Mouse (Mus musculus): ENCODE data around the gene Rcor3.

Rcor3 gene

DNA sequence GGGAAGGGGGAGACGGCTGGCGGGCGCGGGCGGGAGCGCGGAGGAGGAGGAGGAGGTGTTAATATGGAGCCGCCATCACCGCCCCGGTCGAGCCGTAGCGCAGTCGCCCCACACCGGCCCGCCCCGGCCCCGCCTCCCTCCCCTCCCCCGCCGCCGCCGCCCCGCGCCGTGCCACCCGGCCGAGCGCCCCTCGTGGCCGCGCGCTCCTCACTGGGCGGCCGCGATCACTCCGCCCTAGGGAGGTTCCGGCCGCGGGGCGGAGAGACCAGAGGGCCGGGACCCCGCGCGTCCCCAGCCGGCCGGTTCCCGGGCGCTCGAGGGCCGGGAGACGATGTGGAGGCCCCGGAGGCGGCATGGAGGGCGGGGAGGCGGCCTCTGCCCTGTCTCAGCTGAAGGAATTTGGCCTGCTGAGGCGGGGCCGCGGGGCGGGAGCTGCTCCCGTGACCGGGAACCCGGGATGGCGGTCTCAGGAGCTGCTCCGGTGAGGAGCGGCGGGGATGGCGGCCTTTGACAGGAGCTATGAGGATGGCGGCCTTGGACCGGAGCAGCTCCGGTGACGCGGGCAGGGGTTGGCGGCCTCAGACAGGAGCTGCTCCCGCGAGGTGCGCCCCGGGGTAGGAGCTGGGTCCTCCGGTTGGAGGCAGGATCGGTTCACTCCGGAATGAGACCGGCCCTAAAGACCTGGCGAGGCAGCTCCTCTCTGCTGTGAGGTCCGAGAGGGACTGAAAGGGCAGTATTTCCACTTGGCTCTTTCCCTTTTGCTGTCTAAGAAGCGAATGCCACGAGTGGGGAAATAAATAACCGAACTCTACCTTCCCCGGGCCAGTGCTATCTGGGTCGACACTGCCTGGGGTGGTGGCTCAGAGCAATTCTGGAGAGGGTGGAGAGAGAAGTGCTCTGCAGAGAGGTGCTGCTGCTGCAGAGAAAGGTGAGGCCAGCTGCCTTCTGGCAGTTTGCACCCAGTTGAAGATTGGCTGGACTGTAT is at the start of gene Rcor3:
Gene Rcor3 (minus strand): TSS at position 137 of the 985 bp plus-strand sequence.
- DNase-seq: peak; percentile 91

DNA sequence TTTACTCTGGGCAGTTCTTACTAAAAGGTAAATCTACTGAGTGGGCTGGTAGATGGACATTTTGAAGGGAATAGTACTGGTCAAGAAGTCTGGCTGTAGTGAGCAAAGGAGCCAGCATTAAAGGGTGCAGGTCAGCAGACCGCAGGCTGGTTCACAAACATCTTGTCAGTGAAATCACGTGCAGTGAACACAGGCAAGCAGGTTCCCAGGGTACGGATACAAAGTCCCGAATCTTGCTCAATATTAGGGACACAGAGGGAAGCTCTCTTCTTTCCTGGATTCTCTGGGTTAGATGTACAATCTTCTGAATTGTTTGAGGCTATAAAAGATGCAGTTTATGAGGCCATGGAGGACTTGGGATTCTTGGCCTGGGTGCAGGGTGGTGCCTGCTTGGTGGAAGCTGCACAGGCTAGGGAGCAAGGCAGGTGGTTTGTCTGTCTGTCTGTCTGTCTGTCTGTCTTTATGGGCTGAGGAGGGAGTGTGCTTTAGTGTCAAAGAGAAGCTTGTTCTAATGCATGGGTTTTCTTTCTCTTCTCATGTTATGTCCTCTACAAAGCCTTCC is 43.9 kb upstream of the Rcor3 start:
- DNase-seq: no peak

DNA sequence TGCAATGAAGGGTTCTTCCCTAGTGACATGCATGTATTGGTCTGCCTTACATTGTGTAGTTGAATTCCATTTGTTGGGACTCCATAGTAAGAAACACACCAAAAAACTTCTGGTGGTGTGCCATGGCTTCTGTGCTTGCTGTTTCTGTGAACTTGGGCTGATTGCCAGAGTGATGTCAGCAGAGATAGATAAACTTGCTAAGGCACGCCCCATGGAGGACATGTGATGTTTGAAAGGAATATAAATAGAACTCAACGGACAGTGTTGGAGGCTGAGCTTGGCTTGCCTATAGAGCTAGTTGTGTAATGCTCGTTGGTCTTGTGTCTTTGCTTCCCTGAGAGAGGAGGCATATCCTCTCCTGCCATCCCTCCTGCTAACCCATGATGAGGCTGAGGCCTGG is 42.0 kb upstream of the Rcor3 start:
- DNase-seq: no peak

DNA sequence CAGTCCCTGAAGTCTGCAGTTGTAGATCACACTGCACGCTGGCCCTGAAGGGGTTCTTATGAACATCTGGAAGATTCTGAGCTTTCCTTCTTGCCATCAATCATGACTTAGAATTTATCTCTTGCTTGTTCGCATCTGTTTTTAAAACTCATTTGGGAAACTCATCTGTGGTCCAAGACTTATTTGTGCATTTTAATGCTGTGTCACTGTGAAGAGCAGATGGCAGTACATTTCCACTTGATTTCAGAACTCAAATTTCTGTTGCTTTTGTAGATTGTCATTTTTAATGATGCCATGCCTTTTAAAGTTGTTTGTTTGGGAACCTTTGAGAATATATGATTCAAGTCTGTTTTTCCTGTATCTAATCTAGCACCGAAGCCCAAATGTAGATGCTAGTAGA is 33.6 kb upstream of the Rcor3 start:
- DNase-seq: no peak

DNA sequence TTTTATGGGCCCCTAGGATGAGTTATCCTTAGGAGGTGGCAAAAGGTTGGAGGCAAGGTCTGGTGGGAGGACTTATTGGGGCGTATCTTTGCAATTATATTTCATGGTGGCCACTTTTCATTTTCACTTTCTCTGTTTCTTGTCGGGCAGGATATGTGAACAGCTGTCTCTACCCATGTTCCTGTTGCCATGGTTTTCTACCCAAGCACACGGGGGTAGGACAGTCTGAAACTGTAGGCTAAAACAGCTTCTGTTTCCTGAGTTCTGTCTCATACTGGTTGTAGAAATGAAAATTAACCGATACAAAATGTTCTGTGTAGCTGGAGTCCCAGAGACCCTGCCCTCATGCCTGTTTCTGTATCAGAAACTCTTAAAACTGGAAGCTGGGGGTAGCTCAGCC is 13.3 kb upstream of the Rcor3 start:
- DNase-seq: no peak

DNA sequence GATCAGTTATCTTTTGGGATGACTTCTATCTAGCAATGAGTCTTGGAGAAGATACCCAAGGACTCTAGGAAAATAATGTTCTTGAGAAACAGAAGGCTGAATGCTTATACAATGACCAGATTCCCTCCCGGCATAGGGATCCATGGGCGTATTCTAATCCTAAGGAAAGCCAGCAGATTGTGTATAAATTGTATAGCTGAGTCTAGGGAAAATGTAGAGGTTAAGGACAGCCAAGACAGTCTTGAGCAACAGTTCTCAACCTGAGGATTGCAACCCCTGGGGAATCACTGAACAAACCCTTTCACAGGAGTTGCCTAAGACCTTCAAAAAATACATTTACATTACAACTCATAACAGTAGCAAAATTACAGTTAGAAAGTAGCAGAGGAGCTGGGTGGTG is 2.5 kb upstream of the Rcor3 start:
- DNase-seq: no peak

DNA sequence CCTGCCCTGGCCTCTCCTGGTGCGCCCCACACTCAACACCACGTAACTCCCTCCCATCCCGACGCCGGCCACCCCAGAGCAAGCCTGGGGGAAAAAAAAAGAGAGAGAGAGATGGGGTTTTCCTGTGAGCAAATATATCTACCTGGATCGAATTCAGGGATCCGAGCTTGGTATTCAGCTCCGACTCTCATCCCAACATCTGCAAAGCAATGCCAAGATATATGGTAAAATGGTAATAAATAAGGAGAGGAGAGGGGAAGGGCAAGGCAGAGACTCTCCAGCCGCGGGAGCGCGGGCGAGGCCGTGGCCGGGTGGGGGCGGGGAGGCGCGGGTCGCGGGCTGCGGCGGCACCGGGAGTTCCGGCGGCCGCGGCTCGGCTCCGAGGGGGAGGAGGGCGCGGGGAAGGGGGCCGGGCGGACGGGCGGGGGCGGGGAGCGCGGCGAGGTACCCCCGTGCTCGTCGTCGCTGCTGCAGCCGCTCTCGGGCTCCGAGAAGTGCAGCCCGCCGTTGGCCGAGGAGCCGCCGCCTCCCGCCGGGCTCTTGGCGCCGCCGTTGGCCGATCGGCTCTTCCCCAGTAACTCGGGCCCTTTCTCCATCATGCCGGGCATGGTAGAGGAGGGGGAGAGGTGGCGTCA is 454 bp downstream of the Rcor3 start:
- DNase-seq: no peak

DNA sequence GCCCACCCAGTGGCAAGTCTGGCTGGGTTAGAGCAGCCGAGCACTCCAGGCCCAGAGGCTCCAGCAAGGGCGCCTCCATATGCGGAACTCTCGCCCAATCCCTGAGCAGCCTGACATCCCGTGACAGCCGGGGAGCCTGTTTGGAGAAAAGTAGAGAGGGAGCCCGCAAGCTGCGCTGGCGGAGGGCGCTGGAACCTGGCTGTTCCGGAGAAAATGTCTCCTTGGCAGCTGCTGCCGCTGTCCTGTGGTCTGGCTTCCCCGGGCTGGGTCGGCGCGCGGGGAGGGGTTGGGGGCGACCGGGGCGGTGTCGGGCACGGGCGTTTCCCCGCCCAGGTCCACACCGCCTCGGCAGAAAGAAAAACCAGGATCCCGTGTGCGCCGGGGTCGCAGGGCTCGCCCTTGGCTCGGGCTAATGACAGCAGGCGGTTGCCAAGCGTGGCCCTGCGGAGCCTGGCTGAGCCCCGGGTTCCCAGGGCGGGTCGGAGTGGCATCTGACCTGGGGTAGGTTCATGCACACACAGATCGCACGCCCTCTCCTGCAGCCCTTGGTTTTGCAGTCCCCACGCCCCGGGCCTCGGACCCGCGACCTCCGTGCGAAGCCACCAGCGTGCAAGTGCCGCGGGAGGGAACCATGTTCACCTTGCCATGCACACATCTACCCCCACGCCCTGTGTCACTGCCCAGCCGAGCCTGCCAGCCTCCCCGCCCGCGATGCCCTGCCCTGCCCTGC is 1.1 kb downstream of the Rcor3 start:
- DNase-seq: peak; percentile 88

DNA sequence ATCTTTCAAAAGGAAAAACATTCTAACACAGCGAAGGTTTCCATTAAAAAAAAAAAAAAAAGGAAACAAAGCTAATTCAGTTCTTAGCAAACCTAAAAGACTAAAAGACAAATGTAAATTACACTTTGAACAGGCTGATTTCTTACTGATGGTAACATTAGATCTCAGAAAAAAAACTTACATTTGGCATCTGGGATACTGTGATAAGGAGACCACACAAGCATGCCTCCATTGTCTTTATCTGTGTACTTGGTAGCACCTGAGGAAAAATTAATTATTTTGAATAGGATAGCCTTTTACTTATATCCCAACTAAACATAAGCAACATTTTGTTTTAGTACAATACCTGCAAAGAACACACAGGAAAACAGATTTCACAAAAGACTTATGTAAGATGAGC is 7.7 kb downstream of the Rcor3 start:
- no peak for DNase-seq

DNA sequence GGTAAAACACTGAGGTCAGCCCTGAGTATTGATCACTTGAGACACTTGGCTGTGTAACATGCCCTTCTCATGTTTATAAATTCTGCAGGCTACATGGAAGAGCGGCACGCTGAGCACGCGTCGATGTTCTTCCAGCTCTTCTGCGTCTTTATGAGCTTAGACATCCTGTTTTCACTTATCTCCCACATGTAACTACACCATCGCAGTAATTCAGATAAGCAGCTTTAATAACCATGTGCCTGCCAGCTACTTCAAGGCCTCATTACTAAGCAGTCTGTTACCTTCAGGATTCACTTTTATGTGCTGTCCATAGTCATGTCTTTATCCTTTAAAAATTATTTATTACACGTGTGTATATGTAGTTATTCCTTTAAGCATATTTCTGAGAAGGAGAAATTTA is 9.5 kb downstream of the Rcor3 start:
- DNase-seq: no peak

DNA sequence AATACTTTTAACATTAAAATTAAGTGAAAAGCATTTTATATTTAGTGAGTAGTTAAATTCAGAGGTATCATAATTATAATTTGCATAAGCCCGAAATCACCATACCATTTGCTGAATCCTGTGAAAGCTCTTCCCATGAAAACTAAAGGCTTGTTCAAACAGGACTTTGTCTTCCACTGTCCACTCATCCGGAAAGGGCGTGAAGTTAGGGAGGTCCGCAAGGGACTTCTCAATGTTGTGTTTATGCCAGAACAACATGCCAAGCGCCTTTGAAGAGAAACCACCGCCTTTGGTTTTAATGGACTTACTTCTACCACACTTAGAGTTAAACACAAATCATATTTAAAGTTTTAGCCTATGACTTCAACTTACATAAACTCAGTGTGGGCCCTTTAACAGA is 12.1 kb downstream of the Rcor3 start:
- peak; percentile 70 for DNase-seq

DNA sequence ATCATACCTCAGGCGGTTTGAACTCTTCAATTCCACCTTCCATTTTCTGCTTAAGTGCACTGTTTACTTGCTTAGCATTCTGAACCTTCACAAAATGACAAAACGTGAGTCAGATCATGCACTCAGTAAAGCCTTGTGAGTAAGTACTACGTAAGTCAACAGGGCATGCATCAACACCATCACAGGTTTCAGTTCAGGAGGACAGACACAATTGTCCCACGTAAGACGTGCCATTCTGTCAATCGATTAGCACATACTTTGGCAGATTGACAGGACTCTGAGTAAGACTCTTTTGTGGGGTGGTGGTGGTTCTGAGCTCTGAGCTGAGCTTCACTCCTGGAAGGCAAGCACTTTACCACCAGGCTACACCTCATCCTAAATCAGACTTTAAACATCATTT is 21.6 kb downstream of the Rcor3 start:
- DNase-seq: no peak

DNA sequence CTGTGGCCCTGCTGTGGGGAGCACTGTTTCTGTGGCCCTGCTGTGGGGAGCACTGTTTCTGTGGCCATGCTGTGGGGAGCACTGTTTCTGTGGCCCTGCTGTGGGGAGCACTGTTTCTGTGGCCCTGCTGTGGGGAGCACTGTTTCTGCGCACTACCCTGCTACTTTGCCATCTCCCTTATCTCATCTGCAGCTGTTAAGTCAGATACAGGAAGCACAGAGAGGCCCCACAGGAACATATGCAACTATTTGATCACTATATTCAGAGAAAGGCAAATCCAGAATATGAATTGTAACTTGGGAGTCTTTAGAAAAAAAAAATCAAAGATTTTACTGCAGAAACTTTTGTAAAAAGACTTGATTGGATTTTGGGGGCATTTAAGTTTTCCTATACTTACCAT is 22.5 kb downstream of the Rcor3 start:
- no peak for DNase-seq

DNA sequence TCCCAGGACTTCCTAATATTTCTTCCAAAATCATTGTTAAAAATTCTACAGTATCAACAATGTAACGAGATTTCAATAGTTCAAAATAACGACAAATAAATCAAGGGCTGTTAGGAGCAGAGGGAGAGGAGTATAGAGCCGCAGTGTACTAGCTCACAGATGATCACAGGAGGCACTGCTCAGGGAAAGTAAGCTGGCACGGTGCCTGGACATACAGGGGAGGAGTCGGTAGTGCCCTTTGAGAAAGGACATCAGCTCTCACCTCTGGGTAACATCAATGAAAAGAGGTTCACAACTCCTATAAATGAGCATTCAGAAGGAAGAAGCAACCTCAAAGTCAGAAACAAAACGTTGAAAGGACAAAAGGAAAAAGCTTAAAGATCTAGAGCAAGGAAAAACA is 28.7 kb downstream of the Rcor3 start:
- peak; percentile 52 for DNase-seq

DNA sequence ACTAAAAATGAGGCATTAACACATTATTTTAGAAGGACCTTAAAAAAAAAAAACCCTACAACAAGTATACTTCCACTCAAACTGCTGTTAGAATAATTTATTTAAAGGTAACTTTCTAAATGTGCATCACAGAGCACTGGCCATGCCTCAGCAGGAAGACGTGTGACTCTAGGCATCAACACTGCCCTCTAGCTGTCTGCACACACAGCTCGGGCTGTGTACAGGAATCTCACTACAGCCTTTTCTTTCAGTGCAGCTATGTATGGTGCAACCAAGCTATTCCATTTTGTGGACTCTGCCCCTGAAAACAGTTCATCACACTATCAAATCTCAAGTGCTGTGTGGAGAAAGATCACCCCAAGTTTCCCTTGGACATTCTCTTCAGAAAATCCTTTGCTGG is 30.5 kb downstream of the Rcor3 start:
- peak; percentile 52 for DNase-seq

DNA sequence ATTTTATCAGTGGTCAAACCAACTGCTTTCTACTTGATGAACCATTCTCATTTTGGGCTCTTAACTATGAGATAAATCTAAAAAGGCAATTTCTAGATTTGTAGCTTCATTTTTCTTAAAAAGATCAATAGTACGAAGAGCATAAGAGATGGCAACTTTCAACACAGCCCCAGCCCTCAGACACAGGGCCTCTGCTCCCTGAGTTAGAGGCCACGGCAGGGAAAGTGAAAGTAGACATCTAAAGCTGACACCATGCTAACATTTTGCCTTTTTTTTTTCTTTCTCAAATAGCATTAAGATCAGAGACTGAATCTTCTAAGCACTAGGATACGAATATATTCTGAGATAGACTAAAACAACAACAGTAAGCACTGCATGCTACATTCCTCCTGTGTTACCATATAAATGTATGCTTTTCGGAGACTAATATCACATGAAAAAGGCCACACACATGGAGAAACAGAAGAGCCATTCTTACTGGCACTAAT is 31.9 kb downstream of the Rcor3 start:
- DNase-seq: no peak

DNA sequence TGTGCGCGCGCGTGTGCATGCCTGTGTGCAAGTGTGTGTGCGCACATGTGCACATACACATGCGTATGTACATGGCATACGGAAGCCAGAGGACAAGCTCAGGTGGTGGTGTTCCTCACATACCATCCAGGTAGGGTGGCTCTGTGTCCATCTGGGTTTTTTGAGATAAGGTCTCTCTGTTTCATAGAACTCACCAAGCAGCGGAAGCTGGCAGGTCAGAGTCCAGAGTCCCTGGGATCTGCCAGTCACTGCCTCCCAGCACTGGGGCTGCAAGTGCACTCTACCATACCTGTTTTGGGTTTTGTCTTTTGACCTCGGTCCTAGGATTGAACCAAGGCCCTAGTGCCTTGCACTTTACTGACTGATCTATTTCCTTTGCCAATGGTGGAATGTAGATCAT is 33.8 kb downstream of the Rcor3 start:
- peak; percentile 83 for DNase-seq

DNA sequence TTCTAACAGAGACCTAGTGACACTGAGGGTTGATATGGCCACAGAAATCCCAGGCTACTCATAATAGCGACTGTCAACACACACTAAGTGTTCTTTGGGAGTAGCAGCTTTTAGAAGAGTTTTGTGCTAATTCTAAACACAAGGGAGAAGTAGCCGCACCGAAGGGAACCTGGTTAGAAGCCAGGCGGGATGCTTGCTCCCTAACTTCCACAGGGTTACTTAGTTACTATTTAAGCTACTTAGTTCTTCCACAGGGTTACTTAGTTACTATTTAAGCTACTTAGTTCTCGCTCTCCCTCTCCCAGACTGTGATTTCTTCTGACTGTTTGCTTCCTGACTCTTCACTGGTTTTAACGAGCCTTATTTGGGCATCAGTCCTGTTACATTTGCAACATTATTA is 34.7 kb downstream of the Rcor3 start:
- DNase-seq: peak; percentile 72

DNA sequence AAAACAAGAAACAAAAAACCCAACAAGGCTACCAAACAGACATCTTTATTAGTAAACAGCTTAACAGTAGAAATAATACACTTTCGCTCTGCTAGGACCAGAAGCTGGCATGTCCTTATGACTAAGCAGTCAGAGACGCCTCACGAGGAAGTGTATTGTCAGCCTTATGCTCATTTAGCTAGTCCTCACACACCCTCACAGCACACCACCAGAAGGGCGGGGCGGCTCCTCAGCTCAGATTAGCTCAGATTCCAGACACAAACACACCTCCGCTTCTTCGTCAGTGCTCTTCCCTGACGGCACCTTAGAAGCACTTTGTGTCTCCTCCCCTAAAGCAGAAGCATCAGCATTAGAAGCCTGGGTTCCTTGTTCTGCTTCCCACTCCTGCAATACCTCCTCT is 36.5 kb downstream of the Rcor3 start:
- DNase-seq: no peak

DNA sequence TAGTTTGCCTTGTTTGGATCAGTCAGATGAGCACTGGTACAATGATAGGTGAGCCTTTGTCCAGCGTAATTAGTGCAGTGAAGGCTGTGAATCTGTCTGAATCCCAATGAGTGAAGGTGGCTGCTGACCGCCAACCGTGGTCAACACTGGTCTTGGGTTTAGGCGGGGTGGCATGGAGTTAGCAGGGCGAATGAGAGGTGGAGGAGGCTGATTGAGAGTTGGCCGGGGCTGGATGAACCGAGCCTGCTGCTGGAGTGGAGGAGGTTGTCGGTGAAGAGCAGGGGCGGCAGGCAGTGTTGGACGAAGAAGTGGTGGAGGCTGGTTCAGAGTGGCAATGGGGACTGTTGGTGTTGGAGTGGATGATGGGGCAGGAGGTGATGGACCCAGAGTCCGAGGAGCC is 37.1 kb downstream of the Rcor3 start:
- DNase-seq: no peak

DNA sequence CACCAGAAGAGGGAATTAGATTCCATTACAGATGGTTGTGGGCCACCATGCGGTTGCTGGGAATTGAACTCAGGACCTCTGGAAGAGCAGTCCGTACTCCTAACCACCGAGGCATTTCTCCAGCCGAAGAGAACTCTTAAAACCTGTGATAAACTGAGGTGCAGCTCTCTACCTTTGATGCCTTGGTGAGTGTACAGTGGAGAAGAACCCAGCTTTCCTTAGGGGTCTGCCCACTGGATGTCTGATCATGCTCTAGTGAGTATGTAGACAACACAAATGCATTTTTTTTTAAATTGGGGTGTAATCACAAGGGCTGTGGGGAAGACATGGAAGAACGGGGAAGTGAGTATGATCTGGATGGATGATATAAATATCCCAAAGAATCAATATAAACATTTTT is 42.2 kb downstream of the Rcor3 start:
- DNase-seq: no peak

DNA sequence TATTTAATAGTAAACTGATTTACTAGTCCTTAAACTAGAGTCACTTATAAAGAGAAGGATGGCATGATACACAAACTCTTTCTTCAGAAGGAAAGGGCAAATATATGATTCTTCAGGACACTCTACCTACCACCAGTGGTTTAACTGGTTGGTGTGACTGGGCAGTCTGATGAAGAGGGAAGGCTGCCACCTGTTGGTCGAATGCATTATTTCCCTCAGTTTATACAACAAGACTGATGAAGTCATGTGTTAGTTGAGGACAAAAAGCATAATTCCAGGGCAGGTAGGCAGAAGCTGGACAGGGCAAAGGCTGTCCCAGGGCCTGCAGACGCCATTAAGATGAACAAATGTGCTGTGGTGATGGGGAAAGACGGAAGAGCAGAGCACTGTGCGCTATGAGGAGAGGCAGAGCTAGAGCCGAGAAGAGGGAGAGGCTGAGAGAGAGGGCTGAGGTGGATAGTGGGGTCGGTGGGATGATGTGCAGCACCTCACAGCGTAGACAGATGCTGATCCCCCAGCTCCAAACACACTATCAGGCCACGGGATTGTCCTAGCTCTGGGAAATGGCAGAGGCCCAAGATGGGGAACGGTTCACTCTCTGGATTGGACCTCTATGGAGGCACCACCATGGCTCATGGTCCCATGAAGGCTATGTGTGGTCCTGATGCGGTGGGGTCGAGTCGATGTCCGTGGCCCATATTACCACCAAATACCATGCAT is 43.3 kb downstream of the Rcor3 start:
- peak; percentile 68 for DNase-seq
